Mouse (Mus musculus): ENCODE measurements around the gene Ndst4. TPM values are rescaled to one million over a fixed set of nuclear protein-coding genes. Genes with fewer than 3 reads are reported as not detected.

The Ndst4 gene
- polyA plus RNA-seq, 1 experiment: not detected

- Histone ChIP-seq H3K36me3 (ENCODE audit: control insufficient read depth, insufficient read depth, low read length) (no peaks in the 10 kb centered on the region), H3K4me1 (ENCODE audit: control insufficient read depth, insufficient read depth, insufficient read length) (no peaks in the 10 kb centered on the region), H3K27me3 (ENCODE audit: control insufficient read depth, insufficient read depth, low read length) (no peaks in the 10 kb centered on the region), H3K27ac (ENCODE audit: insufficient read depth, low read length) (no peak overlapping the region), H3K4me3 (ENCODE audit: extremely low read depth, insufficient read depth, insufficient read length) (no peak overlapping the region)
- TF ChIP-seq POLR2A (IDR thresholded peaks at IDR 0.05; ENCODE audit: low read depth, low read length) (no peak), CTCF (IDR thresholded peaks at IDR 0.05; ENCODE audit: extremely low read depth, insufficient read depth, insufficient read length, insufficient replicate concordance) (no peak)
- DNase-seq (ENCODE audit: low read depth in 1 of 2, low spot score in 2 of 2): no peak
Measured at GRCm38 (mm10) chr3:125760711-125761110, 356.8 kb downstream of the Ndst4 start.

Measured in spleen, adult 2 months (tissue).